ENCODE assay signal across 22 mouse cellular contexts in genomic region chr10:21401259-21401658, GRCm38 (mm10). TPM values are rescaled to one million over a fixed set of nuclear protein-coding genes. Genes with fewer than 3 reads are reported as not detected.
DNase-seq lines count a peak whose midpoint lies in the region; ATAC-seq and TF ChIP-seq lines count a peak whose summit lies in the region.
"Had no signal": no experiment of that assay in that cellular context is flagged by ENCODE, and none has a peak within 500 bp of the region (broad histone marks: within the 10 kb centered on the region; RNA-seq: fewer than 3 reads in every experiment).

No protein-coding gene starts in this region.

- H3K9me3 ChIP-seq in heart, embryonic 14.5 days (ENCODE audit: control insufficient read depth, low read length): no peaks in the 10 kb centered on the region
- H3K9me3 ChIP-seq in midbrain, embryonic 11.5 days (ENCODE audit: control insufficient read depth, low read length): no peaks in the 10 kb centered on the region
- no peaks in the 10 kb centered on the region for H3K9me3 ChIP-seq in midbrain, embryonic 15.5 days
- H3K9me3 ChIP-seq in intestine, postnatal 0 days (ENCODE audit: control insufficient read depth): no peaks in the 10 kb centered on the region
- H3K9me3 ChIP-seq: hindbrain, embryonic 13.5 days; limb, embryonic 15.5 days; liver, embryonic 15.5 days had no signal

- H3K4me1 ChIP-seq in heart, embryonic 14.5 days (ENCODE audit: control insufficient read depth in 2 of 2, insufficient read depth in 2 of 2, low read length in 2 of 2): peaks cover 15 to 35% of the 10 kb centered on the region in 2 experiments
- no peaks in the 10 kb centered on the region for H3K4me1 ChIP-seq in midbrain, embryonic 11.5 days (ENCODE audit: control insufficient read depth, insufficient read depth, low read length)
- no peaks in the 10 kb centered on the region for H3K4me1 ChIP-seq in midbrain, embryonic 15.5 days
- no peaks in the 10 kb centered on the region for H3K4me1 ChIP-seq in intestine, postnatal 0 days (replicated peaks; ENCODE audit: control insufficient read depth, insufficient read depth, low read length)
- H3K4me1 ChIP-seq: limb, embryonic 15.5 days; liver, embryonic 15.5 days had no signal

- TF ChIP-seq CTCF in gastrocnemius, adult 2 months (IDR thresholded peaks at IDR 0.05): no peak
- TF ChIP-seq CTCF in intestine, postnatal 0 days (IDR thresholded peaks at IDR 0.05; ENCODE audit: low read depth): no peak

- no peaks in the 10 kb centered on the region for H3K27me3 ChIP-seq in heart, embryonic 14.5 days (ENCODE audit: control insufficient read depth, insufficient read depth, low read length)
- no peaks in the 10 kb centered on the region for H3K27me3 ChIP-seq in midbrain, embryonic 11.5 days (ENCODE audit: control insufficient read depth, insufficient read depth, low read length)
- H3K27me3 ChIP-seq in midbrain, embryonic 15.5 days (replicated peaks): no peaks in the 10 kb centered on the region
- H3K27me3 ChIP-seq in intestine, postnatal 0 days (replicated peaks; ENCODE audit: control insufficient read depth, insufficient read depth, low read length): no peaks in the 10 kb centered on the region
- H3K27me3 ChIP-seq: hindbrain, embryonic 13.5 days; limb, embryonic 15.5 days; liver, embryonic 15.5 days had no signal

- no peak overlapping the region for H3K4me2 ChIP-seq in heart, embryonic 14.5 days (ENCODE audit: low read length)
- no peak overlapping the region for H3K4me2 ChIP-seq in midbrain, embryonic 11.5 days
- H3K4me2 ChIP-seq in midbrain, embryonic 15.5 days: no peak overlapping the region
- H3K4me2 ChIP-seq in intestine, postnatal 0 days (replicated peaks; ENCODE audit: low read depth): no peak overlapping the region
- H3K4me2 ChIP-seq: hindbrain, embryonic 13.5 days; limb, embryonic 15.5 days; liver, embryonic 15.5 days had no signal

- intact Hi-C loops in gastrocnemius, postnatal 14 days (cut with DNase I; ENCODE audit: low total_unique reads): no loop called here
- intact Hi-C loops in gastrocnemius, adult 2 months (cut with DNase I): no loop called here
- intact Hi-C loops in heart, postnatal 36 days (cut with DNase I): no loop called here

- ATAC-seq in heart, embryonic 14.5 days (ENCODE audit: insufficient number of reproducible peaks, insufficient read depth, low FRiP score, low read depth): no peak
- no peak for ATAC-seq in midbrain, embryonic 11.5 days (ENCODE audit: low FRiP score)
- no peak for ATAC-seq in midbrain, embryonic 15.5 days (replicated peaks)
- no peak for ATAC-seq in intestine, postnatal 0 days
- ATAC-seq: intestine, embryonic 16.5 days had no signal

- no peaks in the 10 kb centered on the region for H3K36me3 ChIP-seq in heart, embryonic 14.5 days (ENCODE audit: control insufficient read depth, insufficient read depth, low read length)
- H3K36me3 ChIP-seq in midbrain, embryonic 11.5 days (ENCODE audit: control insufficient read depth, insufficient read depth, low read length): no peaks in the 10 kb centered on the region
- no peaks in the 10 kb centered on the region for H3K36me3 ChIP-seq in midbrain, embryonic 15.5 days (replicated peaks)
- no peaks in the 10 kb centered on the region for H3K36me3 ChIP-seq in intestine, postnatal 0 days (ENCODE audit: control insufficient read depth, insufficient read depth)
- H3K36me3 ChIP-seq: hindbrain, embryonic 13.5 days; limb, embryonic 15.5 days; liver, embryonic 15.5 days had no signal

- 50% methylated on average over 4 of the region's 4 CpGs for WGBS in heart, embryonic 14.5 days
- WGBS in midbrain, embryonic 11.5 days: 78% methylated on average over 4 of the region's 4 CpGs
- WGBS in midbrain, embryonic 15.5 days: 61% methylated on average over 4 of the region's 4 CpGs
- WGBS in intestine, postnatal 0 days: 53% methylated on average over 4 of the region's 4 CpGs

- H3K9ac ChIP-seq in heart, embryonic 14.5 days (ENCODE audit: low read length): no peak overlapping the region
- no peak overlapping the region for H3K9ac ChIP-seq in midbrain, embryonic 11.5 days (ENCODE audit: low read length)
- no peak overlapping the region for H3K9ac ChIP-seq in midbrain, embryonic 15.5 days
- no peak overlapping the region for H3K9ac ChIP-seq in intestine, postnatal 0 days (ENCODE audit: low read depth, low read length)
- H3K9ac ChIP-seq: hindbrain, embryonic 13.5 days; limb, embryonic 15.5 days; liver, embryonic 15.5 days had no signal

- DNase-seq in gastrocnemius, postnatal 14 days: peak; percentile 56
- no peak for DNase-seq in gastrocnemius, adult 2 months
- DNase-seq in heart, postnatal 36 days: no peak
- DNase-seq in midbrain, embryonic 11.5 days (ENCODE audit: low spot score, missing footprints): peak; percentile 62
- DNase-seq in Muller cell, postnatal 12 days (ENCODE audit: inconsistent ontology term): peak; percentile 18
- DNase-seq: adrenal gland, postnatal 36 days; cerebellum, adult 11-12 months; cerebellum, postnatal 14 days; embryo, embryonic 11 days; kidney, postnatal 36 days; right cerebral cortex, adult 18-20 months; thymus, postnatal 36 days had no signal

- no peak overlapping the region for H3K27ac ChIP-seq in gastrocnemius, adult 2 months
- H3K27ac ChIP-seq in heart, embryonic 14.5 days (replicated peaks in 1 of 2; ENCODE audit: control insufficient read depth in 1 of 2, insufficient read depth in 1 of 2, low read depth in 2 of 2, low read length in 2 of 2): peak overlapping the region; percentile 14 to 91; a peak in 2 of 4 replicates
- no peak overlapping the region for H3K27ac ChIP-seq in midbrain, embryonic 11.5 days (ENCODE audit: low read depth, low read length)
- no peak overlapping the region for H3K27ac ChIP-seq in midbrain, embryonic 15.5 days
- H3K27ac ChIP-seq in intestine, postnatal 0 days (ENCODE audit: low read depth, low read length): no peak overlapping the region
- H3K27ac ChIP-seq: hindbrain, embryonic 13.5 days; limb, embryonic 15.5 days; liver, embryonic 15.5 days; macrophage had no signal

- no peak overlapping the region for H3K4me3 ChIP-seq in gastrocnemius, adult 2 months
- no peak overlapping the region for H3K4me3 ChIP-seq in heart, embryonic 14.5 days (ENCODE audit: control insufficient read depth in 1 of 2, insufficient read depth in 1 of 2, low read depth in 1 of 2, low read length in 2 of 2)
- H3K4me3 ChIP-seq in midbrain, embryonic 11.5 days (ENCODE audit: low read depth, low read length): no peak overlapping the region
- no peak overlapping the region for H3K4me3 ChIP-seq in midbrain, embryonic 15.5 days
- no peak overlapping the region for H3K4me3 ChIP-seq in intestine, postnatal 0 days (ENCODE audit: low read depth, low read length)
- H3K4me3 ChIP-seq: hindbrain, embryonic 13.5 days; limb, embryonic 15.5 days; liver, embryonic 15.5 days had no signal

RNA-seq across cellular contexts. Expression of gene Aldh8a1, which starts 24.2 kb away (rescaled TPM):
- not detected for total RNA-seq in gastrocnemius, postnatal 14 days (2021)
- total RNA-seq in gastrocnemius, adult 2 months (2021): not detected
- not detected in 2 replicates for polyA plus RNA-seq in heart, embryonic 14.5 days (2014; fragmentation: Nextera tagmentation; extraction: Ambion mirVana)
- total RNA-seq in heart, postnatal 36 days (2021): not detected
- 0.07 TPM in 1 of 2 replicates, not detected in the other for polyA plus RNA-seq in midbrain, embryonic 11.5 days (2014; fragmentation: Nextera tagmentation; extraction: Ambion mirVana)
- polyA plus RNA-seq in midbrain, embryonic 15.5 days (2015; fragmentation: Nextera tagmentation; extraction: Ambion mirVana): 0.06 and 0.18 TPM in 2 replicates
- polyA plus RNA-seq in intestine, postnatal 0 days (2015; fragmentation: Nextera tagmentation; extraction: Ambion mirVana): not detected in 2 replicates
- total RNA-seq: adrenal gland, postnatal 36 days had no signal
- polyA plus RNA-seq: forebrain, embryonic 11.5 days; hindbrain, embryonic 13.5 days; limb, embryonic 15.5 days; macrophage; midbrain, postnatal 0 days had no signal

Comparison
In these comparisons a context has a peak if more than half of its experiments do, and no peak if none do; other contexts are left out.
1. DNase-seq: peak in gastrocnemius, postnatal 14 days (single experiment), midbrain, embryonic 11.5 days (single experiment) and Muller cell, postnatal 12 days (single experiment); none in gastrocnemius, adult 2 months (single experiment) and heart, postnatal 36 days (0 of 2).
2. H3K27ac ChIP-seq: peak in heart, embryonic 14.5 days (2 of 2); none in gastrocnemius, adult 2 months (single experiment), midbrain, embryonic 11.5 days (single experiment), midbrain, embryonic 15.5 days (single experiment) and intestine, postnatal 0 days (single experiment).